Mouse (Mus musculus) brain, adult 2 months (tissue): Measurements from ENCODE around the gene Nwd1.

Experiments used
- DNase-seq: peaks from one replicate; pipeline ENCODE4 v3.0.0; 2011; ENCODE audit warnings: low read depth, low spot score

Nwd1 gene

DNA sequence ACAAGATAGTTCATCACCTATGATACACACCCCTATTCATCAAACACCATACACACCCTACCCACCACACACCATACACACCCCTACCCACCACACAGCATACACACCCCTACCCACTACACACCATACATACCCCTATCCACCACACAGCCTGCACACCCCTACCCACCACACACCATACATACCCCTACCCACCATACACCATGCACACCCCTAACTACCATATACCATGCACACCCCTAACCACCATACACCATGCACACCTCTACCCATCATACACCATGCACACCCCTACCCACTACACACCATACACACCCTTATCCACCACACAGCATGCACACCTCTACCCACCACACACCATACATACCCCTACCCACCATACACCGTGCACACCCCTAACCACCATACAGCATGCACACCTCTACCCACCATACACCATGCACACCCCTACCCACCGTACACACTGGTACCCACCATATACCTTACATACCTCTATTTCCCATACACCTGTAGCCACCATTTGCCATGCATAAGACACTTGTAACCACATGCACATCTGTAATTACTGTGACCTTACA lies 51.9 kb downstream of the Nwd1 start:
- no peak for DNase-seq

DNA sequence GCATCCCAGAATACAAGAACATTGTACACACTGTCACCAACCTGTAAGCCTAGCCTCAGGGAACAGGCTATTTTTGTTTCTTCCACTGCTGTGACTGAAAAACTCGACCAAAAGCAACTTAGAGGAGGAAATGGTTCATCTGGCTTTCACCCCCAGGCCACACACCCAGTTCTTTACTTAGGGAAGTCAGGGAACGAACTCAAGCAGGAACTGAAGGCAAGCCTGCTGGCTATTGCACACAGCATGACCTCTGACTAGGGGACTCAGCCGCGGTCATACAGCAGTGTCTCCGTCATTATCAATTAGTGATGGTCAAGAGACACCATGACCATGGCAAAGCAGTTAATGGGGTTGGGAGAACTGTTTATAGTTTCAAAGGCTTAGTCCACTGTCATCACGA lies 66.1 kb downstream of the Nwd1 start:
- DNase-seq: no peak

DNA sequence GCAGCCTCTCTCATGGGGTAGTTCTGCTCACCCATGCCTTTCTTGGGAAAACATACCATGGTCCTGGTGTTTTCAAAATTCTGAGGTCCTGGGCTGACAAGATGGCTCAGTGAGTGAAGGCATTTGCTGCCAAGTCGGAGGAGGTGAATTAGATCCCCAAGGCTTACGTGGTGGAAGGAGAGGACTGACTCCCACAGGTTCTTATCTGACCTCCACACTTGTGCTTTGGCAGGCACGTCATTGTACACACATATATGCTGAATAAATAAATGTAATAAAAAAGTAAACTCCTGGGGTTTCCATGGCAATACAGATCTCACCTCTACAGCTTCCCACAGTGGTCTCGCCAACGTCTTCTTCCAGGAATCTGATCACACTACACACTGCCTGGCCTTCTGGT lies 70.1 kb downstream of the Nwd1 start:
- no peak for DNase-seq

DNA sequence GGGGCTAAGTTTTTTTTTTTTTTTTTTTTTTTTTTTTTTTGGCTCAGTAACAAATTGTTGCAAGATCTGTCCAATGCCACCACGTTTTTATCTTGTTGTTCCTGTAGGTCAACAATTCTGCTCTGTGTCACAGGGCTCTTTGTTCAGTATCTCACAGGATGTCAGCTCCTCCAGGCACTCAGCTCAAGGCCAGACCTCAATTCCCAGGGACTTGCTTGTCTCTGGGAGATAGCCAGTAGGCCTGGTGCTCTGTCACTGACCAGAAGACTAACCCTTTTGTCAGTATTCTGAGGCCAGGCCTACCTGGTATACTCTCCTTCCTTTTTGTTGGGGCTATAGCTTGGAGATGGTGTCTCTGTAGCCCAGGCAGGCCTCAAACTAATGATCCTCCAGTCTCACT lies 74.0 kb downstream of the Nwd1 start:
- no peak for DNase-seq

DNA sequence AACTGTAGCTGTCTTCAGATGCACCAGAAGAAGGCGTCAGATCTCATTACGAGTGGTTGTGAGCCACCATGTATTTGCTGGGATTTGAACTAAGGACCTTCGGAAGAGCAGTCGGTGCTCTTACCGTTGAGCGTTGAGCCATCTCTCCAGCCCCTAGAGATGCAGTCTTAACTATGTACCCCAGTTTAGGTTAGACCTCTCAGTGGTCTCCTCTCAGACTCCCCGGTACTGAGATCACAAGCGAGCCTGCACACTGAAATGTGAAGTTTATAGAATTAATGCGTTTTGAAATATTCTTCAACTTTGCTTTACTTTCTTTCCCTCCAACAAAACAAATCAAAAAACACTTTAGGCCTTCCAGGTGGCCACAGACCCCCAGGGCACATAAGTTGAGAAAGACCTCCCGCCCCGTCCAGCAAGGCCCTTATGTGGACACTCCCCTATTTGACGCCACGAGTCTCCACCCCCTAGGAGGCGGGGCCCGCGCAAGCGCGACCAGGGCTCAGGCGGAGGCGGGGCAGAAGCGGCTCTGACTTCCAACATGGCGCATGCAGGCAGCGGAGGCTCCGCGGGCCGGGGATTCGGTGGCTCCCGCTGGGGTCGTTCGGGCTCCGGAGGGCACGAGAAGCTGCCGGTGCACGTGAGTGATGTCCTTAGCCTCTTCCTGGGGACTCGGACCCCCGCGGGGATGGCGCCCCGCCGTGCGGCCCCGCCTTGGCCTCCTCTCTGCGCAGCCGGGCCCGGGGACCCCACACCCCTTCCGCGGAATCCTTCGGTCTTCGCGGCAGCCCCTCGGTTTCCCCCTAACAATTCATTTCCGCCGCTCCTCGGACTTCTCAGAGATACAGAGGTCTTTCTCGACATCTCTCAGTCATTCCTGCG lies 76.5 kb downstream of the Nwd1 start, which contains the start of gene Sin3b:
Sin3b (plus strand) TSS at position 517 of the 882 bp plus-strand sequence.
- DNase-seq: peak; percentile 94

DNA sequence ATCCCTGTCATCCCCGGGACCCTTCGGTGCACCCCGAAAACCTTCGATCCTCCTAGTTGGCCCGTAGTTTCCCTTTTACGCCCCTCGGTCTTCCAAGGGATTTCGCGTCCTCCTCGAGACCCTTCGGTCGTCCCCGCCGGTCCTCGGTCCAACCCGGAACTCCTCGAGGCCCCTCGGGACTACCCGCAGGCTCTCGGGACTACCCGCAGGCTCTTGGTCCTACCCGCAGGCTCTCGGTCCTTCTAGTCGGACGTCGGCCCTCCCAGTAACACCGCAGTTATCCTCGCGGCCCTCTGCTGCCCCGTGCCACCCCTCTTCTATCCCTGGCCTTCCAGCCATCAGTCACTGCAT lies 77.1 kb downstream of the Nwd1 start:
- no peak for DNase-seq

DNA sequence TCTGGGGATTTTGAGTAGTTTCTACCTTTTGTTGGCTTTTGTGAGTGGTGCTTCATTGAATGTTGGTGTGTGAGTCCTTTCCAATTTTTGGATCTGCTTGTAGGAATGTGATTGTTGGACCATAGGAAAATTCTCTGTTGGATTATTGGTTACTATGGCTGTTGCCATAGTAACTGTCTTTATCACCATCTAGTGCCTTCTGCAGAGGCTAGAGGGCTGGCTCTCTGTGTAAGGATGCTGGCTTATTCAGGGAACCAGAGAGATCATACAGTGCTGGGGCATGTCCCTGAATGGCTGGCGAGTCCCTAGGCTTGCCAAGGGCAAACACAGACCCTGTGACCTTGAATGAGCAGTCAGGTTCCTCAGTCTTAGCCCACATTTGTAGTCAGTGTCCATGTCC lies 82.1 kb downstream of the Nwd1 start:
- peak; percentile 36 for DNase-seq

DNA sequence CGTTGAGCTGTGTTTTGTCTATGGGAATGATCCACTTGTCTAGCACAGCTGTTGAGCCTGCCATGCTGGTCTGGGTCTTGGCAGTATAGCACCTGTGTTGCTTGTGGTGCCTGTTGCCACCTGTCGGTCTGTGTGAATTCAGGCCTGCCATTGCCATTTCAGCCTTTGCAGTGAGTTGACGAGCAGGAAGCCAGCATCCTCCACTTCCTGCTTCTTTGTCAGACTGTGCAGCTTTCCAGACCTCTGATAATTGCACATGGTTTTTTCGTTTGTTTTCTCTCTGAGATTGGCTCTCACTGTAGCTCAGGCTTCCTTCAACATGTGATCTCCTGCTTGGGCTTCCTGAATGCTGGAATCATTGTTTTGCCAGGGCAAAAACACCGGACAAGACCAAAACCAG lies 88.5 kb downstream of the Nwd1 start:
- DNase-seq: no peak

DNA sequence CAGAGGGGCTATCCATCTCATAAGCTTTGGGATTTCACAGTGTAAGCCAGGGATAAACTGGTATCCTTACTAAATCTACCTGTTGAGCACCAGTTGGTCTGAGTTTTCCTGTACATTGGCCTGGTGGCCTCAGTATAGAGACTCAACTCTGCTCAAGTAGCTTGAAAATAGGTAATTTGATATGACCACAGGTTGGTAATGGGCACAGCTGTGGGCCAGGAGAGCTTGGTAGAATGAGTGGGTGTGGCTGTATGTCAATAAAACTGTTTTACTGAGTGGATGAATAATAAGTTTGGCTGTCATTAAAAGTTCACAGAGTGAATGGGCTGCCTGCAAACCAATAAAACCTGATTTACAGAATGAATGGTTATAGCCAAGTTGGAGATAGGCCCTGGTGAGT lies 90.4 kb downstream of the Nwd1 start:
- DNase-seq: no peak

DNA sequence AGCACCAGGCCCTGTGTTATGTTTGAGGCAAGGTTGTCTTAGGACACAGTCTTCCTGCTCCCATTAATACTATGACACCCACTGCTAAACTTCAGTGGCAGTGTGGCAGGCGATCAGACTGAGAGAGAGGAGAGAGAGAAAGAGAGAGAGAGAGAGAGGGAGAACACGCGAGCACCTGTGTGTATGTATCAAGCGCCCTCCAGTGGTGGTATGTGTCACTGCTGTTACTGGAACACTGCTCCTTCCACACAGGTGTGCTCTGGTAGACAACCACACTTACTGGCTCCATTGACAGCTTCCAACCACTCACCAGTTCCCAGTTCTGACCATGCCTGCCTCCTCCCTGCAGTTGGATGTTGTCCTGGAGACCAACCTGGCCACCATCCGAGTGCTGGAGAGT lies 99.5 kb downstream of the Nwd1 start:
- peak; percentile 77 for DNase-seq

DNA sequence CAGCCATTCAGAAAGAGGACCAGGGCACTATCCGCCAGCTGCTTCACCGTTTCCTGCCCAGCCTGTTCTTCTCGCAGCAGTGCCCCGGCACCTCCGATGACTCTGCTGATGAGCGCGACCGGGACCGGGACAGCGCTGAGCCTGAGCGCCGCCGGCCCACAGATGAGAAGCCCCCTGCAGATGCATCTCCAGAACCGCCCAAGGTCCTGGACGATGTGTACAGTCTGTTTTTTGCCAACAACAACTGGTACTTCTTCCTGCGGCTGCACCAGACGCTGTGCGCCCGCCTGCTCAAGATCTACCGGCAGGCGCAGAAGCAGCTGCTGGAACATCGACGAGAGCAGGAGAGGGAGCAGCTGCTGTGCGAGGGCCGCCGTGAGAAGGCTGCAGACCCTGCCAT lies 103.3 kb downstream of the Nwd1 start:
- no peak for DNase-seq

DNA sequence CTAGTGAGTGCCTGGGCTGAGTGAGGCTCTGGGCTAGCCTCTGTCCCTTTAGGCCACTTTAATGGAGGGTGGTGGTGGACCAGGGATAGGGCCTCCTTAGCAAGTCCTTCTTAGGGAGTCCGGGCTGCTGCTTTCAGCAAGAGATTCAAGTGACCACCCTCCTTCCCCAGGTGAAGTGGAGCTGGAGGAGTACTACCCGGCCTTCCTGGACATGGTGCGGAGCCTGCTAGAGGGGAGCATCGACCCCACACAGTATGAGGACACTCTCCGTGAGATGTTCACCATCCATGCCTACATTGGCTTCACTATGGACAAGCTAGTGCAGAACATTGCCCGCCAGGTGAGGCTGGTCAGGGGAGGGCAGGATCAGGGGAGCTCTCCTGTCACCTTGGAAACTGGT lies 103.8 kb downstream of the Nwd1 start:
- no peak for DNase-seq

DNA sequence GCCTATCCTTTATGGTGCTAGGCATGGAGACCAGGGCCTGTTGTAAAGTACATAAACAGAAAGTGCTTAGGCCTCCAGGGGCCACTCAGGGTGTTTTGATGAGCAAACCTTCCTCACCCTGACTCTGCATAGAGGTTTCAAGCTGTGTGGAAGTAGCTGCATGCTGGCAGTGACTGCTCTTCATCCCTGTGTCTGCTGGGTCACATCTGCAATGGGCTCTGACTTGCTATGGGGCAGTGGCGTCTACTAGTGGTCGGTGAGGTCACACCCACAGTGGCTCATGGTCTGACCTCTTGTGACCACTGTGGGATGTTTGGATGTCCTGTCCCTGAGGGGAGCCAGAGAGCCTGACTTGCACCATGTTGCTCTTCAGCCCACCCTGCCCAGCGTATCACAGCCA lies 104.6 kb downstream of the Nwd1 start:
- DNase-seq: no peak

DNA sequence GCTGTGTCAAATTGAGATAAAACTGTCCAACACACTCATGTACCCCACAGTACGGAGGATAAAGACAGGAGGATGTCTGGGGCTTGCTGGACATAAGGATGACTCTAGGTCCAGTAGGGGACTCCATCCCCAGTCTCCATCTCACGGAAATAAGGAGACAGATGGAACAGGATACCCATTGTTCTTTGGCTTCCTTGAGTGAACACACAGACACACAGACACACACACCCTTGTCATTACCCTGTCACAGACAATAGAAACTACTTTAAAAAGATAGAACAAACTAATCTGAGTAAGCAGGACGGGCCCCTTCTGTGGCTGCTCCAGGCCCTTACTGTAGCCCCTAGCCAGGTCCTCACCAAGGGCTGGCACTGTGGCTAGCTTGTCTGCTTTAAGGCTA lies 105.8 kb downstream of the Nwd1 start:
- DNase-seq: no peak

DNA sequence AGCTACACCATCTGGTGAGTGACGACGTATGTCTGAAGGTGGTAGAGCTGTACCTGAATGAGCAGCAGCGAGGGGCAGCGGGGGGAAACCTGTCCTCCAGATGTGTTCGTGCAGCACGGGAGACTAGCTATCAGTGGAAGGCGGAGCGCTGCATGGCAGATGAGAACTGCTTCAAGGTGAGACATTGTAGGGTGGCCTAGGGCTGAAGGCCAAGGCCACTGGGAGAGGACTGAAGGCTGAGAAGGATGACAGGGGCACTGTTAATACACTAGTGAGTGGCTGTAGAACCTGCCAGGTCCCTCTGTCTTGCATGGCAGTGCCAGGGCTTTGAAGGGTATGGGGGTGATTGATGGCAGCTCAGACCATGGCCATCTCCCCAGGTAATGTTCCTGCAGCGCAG lies 106.7 kb downstream of the Nwd1 start:
- no peak for DNase-seq

DNA sequence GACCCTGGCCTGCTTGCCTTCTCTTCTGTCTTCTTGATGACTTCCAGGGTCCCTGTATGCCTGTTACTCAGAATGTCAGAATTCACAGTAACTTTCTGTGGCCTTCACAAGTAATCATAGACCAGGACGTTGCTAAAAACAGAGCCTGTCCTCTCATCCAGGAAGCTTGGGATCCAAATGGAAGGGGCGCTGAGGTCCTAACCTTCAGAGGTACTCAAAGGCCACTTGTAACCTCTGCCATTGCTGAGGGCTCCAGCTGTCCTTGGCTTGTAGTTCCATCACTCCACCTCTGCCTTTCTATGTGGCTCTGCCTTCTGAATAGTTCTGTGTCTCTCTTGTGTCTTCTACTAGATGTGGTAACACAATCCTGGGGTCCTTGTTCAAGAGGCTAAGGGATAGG lies 107.3 kb downstream of the Nwd1 start:
- DNase-seq: no peak

DNA sequence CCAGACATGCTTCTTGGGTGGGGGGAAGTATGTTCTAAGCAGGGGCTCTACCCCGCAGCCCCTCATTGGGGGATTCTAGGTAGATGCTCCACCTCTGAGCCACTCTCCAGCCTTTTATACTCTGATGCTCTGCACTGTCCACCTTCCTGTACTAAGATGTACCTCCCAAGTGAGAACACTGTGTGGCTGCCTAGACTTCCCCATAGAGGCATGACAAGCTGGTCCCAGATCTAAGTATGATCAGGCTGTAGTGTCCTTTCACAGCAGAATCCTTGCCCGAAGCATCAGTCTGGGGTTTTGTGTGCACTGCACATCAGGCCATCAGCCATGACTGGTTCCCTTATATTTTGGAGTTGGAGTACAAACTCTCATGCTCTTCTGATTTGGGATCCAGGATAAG lies 109.5 kb downstream of the Nwd1 start:
- no peak for DNase-seq

DNA sequence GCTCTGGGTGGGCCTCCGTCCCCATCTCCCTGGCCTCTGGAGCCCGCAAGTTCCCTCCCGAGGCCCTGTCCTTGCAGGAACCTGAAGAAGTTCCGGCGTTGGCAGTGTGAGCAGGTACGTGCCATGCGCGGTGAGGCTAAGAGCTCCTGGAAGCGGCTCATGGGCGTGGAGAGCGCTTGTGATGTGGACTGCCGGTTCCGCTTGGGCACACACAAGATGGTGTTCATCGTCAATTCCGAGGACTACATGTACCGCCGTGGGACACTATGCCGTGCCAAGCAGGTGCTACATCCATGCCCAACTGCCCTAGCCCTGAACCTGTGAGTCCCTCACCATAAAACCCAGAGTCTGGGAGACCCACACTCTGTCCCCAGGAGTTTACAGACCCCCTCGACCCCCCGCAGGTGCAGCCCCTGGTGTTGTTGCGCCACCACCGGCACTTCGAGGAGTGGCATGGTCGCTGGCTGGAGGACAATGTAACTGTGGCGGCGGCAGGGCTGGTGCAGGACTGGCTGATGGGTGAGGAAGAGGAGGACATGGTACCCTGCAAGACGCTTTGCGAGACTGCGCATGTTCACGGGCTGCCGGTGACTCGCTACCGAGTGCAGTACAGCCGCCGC lies 110.4 kb downstream of the Nwd1 start:
- no peak for DNase-seq

DNA sequence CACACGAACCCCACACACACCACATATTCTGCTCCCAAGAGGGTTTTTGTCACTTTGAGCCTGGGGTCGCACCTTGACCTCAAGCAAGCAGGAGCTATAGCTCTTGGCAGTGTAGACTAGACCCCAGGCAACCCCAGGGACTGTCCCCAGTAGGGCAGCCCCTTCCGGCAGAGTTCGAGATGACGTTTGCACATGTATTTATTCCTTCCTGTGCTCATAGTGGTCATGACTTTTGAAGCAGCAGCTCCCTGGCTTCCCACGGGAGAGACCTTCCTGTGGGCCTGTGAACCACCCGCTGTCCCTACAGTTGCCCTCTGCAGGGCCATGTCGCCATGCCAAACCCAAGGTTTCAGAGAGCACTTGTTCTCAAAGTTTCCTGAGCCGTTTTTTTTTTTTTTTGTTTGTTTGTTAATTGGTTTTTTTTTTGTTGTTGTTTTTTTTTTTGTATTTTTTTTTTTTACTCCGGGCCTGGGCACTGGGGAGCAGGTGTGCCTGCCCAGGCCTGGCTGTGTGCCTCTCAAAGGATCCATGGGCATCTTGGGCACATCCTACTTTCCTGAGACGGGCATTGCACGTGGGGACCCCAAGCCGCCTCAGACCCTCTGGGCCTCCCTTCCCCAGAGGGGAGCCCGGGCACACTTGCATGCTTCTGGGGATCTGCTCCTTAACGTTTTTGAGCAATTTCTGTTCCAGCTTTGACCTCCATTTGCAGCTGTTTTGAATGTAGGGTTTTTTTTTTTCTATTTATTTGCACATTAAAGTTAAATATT lies 111.1 kb downstream of the Nwd1 start:
- DNase-seq: no peak

DNA sequence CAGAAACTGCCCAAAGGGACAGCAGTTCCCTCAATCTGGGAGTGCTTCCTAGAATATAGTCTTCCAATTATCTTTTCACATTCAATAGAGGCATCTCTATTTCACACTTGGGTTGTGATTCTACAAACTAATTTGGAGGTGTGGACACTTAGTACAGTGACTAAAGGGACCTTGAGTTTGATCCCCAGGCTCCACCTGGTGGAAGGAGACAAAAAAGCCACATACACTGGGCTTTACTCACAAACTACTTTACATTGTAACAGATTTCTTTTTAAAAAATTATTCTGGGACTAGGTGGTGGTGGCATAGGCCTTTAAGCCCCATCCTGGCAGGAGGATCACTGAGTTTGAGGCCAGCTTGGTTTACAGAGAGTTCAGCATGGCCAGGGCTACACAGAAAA lies 111.8 kb downstream of the Nwd1 start:
- DNase-seq: no peak

DNA sequence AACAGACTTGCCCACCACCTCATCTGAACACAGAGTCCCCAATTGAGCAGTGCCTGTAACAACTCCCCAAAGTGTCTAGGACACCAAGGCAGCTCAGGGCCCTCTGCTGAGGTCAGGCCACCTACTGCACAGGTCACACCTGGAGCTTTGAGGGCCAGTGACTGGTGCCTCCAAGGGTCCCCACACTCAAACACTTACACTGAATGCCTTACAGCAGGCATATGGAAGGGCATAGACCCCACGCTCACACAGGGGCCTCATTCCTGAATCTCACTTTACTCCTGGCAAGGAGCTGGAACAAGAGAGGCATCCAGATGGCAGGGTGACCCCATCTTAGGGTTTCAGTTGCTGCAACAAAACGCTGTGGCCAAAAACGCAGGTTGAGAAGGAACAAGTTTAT lies 113.7 kb downstream of the Nwd1 start:
- DNase-seq: no peak

DNA sequence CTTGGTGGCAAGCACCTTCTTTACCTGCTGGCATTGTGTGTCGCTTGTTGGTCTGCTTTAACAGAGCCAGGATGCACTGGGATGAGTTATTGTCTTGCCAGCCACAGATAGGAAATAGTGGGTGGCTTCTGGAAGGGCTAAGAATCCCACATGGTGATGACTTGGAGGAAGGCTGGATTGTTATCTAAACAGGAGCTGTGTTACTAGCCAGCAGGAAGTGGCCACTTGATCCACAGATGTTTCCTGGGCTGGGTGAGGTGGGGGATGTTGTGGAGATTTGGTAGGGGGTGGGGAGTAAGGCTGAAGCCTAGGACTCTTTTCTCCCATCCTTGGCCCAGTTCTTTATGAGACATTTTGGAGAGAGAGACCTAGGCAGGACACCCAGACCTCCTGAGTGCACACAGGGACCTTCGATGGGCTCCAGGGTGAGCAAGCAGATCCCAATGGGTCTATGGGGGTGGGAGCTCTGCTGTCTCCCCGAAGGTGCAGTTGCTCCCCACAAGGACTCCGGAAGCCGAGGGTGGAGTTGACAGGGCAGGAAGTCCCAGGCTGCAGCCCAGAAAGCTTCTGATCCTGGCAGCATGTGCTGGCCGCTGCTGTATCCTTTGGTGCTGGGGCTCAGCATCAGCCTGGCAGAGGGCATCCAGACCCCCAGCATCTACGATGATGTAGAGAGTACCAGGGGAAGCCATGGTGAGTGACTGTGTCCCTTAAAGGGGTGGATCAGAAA lies 115.0 kb downstream of the Nwd1 start, which contains the start of gene F2rl3:
F2rl3 (plus strand) TSS at position 559 of the 730 bp plus-strand sequence.
- no peak for DNase-seq
